Mouse (Mus musculus) CH12F3 (cell line): ENCODE results near the gene Pdgfc.

Source experiments
- in situ Hi-C: fragments of 300-500 bp; cut with MboI; formaldehyde crosslinking; loops from 2 replicates; pipeline ENCODE4 v1.14.3; 2020; ENCODE audit warnings: low sequenced_read_pairs

The Pdgfc gene

GRCm38 (mm10) chr3:81262801-81263200 lies 226.6 kb downstream of the Pdgfc start:
- in situ Hi-C loops: no loop called here
